Mouse (Mus musculus) MEL-GATA-1-ER (cell line): ENCODE results near the gene Rab31.

Source experiments
- DNase-seq: peaks from one replicate; pipeline ENCODE4 v3.0.0-alpha.2; 2012; ENCODE audit warnings: low read depth; ENCODE audit errors: extremely low read depth

Gene Rab31

DNA sequence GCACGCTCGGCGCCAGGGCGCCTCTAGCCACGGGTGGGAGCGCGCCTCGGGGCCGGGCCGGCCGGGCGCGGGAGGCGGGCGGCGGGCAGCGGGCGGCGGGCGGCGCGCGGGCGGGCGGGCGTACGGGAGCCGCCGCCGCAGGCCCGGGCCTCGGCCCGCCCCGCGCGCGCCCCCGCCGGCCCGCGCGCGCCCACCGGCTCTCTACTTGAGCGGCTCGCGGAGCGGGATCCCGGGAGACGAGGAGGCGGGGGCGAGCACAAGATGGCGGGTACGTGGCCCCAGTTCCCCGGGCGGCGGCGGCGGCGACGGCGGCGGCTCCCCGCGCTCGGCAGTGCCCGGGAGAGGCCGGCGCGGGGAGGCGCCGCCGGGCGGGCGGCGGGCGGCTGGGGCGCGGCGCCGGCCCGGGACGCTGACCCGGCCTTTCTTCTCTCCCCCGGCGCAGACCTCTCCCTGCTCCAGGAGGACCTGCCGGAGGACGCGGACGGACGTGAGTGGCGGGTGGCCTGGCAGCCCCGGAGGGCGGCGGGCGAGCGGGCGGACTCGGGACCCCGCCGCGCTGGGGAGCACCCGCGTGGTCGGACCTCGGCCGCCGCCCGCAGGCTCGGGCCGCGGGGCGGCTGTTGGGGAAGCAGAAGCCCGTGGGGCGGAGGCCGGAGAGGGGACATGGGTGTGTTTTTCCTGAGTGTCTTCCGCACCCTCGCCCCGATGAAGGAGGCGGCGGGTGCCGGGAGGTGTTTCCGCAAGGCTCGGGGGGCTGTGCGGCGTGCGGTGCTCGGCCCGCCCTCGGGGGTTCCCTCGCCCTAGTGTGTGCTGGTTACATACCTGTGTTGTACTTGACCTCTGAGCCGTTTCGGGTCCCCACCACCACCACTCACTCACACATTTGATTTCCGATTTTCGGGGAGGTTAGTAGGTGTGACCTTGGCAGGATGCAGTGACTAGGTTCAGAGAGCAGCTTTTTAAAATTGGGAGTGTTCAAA lies 10.9 kb upstream of the Rab31 start:
- DNase-seq: peak; percentile 18

DNA sequence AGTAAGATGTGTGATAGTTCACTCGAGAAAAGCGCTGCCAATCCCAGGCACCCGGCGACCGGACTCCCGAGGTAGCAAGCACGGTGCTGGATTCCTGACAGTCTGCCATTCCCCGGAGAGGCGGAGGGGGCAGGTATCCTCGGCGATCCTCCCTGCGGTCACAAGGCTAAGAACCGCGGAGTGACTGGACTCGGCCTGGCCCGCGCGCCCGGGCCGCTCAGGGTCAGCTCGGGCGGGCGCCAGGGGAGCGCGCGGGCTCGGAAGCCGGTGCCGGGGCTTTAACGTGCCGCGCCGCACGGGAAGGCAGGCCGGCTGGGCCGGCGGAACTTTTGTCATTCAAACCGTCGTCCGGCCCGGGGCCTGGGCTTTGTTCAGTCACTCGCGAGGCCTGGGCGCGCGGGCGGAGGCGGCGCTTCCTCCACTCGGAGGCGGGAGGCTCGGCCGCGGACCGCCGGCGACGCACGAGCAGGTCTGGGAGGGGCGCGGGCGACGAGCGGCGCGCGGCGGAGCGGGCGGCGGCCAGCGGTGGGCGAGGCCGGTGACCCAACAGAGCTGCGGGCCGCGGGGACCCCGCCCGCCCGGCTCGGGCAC lies 10.1 kb upstream of the Rab31 start, which contains the start of gene Ppp4r1:
TSS of gene Ppp4r1 (plus strand) at position 23 of the 591 bp plus-strand sequence.
- DNase-seq: peak; percentile 17

DNA sequence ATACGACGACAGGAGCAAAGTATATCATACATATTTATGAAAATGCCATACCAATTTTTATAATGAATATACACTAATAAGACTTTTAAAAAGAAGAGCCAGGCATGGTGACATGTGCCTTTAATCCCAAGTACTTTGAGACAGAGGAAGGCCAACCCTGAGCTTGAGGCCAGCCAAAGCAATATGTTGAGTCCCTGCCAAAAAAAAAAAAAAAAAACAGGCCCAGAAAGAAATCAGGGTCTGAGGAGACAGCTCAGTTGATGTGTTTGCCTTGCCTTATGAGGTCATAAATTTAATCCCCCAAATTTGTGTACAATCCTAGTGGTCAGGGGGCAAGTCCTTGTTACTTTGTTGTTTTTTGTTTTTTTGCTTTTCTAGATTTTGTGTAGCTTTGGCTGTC lies 8.4 kb upstream of the Rab31 start:
- no peak for DNase-seq

DNA sequence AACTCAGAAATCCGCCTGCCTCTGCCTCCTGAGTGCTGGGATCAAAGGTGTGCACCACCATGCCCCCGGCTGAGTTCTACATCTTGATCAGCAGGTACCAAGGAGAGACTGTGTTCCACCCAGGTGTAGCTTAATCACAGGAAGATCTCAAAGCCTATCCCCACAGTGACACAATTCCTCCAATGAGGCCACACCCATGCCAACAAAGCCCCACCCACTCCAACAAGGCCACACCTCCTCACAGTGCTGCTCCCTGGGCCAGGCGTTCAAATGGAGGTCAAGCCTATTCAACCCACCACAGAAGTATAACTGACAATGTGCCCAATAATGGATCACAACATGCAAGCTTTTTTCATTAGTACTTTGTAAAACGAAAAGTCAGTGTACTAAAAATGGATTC lies 4.9 kb upstream of the Rab31 start:
- DNase-seq: no peak

DNA sequence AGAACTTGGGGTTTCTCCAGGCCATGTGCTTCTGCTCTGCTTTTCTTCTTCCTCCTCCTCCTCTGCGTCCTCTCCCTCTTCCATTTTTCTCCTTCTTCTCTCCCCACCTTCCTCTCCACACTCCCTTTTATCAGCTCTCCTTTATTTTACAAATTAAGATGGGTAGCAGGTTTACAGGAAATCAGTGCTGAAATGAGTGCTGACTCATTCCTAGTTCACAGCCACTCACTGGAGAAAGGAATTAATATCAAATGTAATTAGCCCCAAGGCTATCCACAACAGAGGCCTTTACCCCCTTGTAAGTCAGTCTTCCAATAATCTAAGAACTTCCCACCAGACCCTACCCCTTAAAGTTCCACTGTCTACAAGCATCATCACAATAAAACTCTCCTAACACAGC lies 3.7 kb upstream of the Rab31 start:
- no peak for DNase-seq

DNA sequence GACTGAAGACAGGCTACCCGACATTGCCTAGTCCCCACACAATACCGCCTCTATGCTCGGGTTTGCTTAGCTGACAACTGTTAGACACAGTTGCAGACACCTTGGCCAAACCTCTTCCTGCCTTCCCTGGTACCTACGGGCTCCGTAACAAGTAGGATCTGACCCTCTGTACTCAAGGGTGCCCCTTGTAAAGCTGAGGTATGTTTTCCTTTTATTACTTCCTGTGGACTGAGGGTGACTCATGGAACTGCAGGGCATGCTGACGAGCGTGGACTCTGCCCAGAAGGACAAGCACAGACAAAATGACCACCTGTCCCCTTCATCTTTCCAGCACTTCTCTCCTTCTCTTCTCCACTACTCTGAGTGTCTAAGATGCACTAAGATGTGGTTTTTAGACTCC lies 1.9 kb upstream of the Rab31 start:
- no peak for DNase-seq

DNA sequence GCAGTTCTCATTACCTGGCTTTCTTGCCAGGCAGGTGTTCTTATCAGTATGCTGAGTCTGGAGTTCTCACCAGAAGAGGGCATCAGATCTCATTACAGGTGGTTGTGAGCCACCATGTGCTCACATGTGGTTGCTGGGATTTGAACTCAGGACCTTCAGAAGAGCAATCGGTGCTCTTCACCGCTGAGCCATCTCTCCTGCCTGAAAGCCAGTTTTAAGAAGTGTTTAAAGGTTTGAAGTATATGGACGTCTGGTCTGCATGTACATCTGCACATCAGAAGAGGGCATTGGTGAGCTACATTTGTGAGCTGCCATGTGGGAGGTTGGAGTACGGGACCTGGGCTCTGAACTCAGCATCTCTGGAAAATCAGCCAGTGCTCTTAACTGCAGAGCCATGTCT lies 1.1 kb upstream of the Rab31 start:
- no peak for DNase-seq

DNA sequence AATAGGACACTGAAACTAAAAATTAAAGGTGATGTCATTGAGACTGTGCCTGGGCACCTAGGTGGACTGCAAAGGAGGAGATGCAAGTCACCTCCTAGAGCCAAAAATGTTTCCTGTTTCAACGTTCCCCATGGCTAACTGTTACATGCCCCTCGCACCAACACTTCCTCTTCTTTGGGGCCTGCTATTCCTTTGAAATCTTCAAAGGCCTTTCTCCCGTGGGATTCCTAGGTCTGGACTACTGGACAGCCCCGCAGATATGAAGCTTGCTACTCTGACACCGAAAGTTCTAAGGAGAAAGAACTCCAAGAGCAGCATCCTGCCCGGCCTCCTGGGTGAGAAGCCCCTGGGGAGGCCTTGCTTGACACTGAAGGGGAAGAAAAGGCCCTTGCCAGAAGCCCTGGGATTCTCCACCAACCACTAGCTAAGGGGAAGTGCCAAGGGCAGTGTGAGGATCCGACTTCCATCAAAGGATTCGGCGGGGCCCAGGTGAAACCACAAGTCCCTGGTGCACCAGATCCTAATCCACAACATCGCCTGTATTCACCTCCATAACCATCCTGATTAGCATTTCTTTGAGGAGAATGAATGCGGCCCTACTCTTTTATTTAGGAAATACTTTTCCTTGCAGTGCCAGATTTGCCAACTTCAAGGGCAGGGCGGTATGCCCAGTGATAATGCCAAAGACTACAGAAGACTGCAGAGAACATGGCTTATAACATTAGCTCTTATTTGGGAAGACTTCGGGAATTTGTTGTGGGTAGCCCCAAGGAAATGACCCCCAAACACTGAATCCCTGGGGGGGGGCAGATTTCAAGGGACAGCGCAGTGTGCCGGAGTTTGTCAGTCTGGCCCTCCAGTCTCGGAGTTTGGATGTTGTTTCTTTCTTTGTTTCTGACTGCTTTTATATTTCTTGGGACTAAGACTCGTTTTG lies 1.3 kb downstream of the Rab31 start:
- peak; percentile 69 for DNase-seq

DNA sequence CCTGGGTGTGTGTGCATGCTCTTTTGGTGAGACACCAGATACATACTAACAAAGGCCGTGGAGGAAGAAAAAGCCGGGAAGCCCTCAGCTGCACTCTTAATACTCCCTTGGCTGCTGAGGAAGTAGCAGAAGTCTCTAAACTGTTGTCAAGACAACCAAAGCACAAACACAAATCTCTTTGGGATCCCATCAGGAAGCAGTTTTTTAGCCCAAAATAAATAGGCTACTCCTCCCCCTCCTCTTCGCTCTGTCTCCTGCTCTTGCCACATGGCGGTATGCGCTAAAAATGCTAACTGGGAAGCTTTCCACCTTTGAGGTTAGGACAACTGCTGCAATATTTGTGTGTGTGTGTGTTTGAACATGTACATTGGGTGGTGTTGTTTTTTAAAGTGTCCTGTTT lies 4.1 kb downstream of the Rab31 start:
- DNase-seq: no peak

DNA sequence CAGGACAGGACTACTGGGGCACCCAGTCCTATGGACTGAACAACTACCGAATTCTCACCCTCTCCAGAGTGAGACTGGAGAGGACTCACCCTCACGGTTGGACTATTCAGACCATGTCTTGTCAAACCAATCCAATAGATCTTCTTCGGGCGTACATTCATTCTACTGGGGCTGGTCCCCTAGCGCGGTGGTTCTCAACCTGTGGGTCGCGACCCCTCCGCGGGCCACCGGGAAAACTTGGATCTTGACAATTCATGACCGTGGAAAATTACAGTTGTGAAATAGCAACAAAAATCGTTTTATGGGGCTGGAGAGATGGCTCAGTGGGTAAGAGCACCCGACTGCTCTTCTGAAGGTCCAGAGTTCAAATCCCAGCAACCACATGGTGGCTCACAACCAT lies 9.3 kb downstream of the Rab31 start:
- DNase-seq: no peak

DNA sequence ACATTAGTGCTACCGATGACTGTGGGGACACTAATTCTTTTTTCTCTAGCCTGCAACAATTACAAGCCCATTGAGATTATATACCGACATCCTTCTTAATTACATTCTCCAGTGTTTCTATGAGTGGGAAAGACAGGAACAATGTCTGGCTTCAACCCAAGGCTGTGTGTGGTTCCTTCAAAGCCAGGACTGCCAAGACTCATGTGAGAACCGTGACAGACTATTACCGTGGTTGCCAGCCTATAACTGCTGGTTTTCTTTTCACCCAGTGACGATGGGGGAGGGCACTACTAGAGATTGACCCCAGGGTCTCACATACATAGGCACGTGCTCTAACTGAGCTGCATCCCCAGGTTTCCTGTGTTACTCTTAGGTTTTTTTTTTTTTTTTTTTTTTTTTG lies 15.4 kb downstream of the Rab31 start:
- DNase-seq: no peak

DNA sequence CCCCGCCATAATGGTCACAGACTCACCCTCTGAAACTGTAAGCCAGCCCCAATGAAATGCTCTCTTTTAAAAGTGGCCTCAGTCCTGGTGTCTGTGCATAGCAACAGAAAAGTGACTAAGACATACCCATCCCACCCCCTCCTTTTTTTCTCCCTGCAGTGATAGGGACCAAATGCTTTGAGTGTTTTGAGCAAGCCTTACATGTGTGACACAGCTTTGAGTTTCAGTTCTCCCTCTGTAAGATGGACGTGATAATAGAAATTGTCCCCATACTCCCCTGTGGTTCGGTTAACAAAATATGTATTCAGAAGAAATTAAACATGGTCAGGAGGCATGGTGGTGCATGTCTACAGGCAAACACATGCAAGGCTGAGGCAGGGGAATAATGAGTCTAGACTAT lies 16.7 kb downstream of the Rab31 start:
- DNase-seq: no peak

DNA sequence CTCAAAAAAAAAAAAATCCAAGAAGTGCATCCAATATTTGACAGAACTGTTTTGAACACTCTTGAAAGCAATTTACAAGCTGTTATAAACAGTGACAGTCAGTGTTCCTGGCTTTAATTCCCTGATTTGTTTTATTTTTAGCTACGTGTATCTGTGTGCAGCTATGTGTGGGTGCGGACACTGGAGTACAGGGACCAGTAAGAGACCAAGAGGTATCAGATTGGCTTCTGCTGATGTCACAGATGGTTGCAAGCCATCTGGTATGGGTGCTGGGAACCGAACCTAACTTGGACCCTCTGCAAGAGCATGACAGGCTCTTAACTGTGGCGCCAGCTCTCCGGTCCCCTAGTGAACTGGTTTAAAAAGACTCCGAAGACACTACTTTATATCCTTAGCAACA lies 19.4 kb downstream of the Rab31 start:
- DNase-seq: no peak

DNA sequence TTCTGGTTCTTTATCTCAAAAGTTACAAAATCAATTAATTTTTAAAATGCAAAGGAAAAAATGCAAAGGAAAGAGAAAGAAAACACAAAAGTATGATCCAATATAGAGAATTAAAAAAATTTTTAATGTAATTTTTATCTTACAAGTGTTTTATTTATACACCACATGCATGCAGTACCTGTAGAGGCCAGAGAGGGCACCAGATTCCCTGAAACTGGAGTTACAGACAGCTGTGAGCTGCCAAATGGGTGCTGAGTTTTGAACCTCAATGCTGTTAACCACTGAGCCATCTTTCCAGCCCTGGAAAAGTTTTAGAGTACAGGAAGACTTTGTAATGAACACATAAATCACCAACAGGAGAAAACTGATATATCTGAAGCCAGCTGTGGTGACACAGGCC lies 22.3 kb downstream of the Rab31 start:
- no peak for DNase-seq

DNA sequence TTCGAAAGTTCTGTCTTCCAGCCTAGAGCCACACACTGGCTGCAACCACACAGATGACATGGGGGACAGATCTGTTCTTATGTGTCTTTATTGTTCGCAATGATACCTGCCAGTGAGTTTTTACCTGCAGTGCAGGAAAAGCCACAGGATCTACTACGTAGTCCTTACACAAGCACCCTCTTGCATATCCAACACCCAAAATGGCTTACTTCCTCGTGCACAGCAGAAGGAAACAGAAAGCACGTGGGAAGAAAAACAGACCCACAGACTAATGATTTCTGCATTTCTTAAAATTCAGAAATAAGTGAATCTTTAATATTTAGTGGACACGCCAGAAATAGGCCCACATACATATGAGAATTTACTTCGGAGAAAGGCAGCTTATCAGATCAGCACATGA lies 22.7 kb downstream of the Rab31 start:
- DNase-seq: no peak

DNA sequence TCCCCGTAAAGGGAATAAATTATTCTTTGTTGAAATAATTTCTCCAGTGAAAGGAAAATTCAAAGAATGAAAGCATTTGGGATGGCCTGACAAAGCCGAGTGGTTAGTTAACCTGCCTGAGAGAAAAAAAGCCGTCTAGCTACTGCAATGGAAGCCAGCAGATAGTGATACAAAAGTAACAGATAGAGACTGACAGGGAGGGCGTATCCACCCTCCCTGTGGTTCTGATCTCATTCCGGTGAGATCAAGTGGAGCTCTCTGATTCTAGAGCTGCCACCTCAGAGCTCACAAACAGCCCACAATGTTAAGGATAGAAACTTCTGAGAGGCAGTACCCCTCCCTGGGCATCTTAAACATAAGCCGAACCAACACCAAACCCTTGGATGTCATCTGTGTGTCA lies 23.6 kb downstream of the Rab31 start:
- DNase-seq: no peak

DNA sequence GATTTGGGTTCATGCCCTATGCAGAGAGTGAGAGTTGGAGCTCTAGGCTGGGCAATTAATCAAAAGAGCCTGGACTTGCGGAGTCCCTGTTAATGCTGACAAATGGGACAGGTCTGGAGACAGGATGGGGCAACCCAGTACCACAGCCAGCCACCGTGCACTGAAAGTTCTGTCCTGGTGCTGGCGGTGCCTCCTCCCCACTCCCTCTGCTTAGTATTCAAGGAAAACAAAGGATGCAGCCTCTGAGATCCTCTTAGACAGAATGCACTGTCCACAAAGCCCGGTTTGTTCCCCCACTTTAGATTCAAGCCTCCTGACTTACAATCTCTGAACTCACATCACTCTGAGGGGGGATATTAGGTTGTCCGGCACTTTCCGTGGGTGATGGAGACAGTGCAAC lies 26.2 kb downstream of the Rab31 start:
- DNase-seq: no peak

DNA sequence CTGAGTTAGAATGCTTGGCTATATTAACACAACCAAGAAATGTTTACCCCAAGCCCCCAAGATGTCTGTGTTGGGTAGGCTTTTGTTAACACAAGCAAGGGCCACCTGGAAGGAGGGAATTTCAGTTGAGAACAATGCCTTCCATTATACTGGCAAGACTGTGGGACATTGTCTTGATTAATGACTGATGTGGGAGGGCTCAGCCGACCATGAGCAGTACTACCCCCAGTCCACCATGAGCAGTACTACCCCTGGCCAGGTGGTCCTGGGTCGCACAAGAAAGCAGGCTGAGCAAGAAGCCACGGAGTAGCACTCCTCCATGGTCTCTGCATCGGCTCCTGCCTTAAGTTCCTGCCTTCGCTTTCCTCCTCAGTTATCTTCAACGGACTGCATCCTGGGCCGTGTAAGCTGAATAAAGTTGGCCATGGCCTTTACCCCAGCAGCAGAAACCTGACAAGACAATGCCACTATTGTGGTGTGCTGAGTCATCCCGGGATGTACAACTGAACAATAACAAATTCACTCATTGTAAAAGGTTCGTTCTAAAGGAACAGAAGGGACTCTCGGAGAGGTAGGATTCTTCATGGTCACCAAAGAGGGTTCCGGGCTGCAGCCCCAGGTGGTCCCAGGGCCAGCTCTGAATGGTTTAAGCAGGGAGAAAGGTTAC lies 28.8 kb downstream of the Rab31 start:
- no peak for DNase-seq

DNA sequence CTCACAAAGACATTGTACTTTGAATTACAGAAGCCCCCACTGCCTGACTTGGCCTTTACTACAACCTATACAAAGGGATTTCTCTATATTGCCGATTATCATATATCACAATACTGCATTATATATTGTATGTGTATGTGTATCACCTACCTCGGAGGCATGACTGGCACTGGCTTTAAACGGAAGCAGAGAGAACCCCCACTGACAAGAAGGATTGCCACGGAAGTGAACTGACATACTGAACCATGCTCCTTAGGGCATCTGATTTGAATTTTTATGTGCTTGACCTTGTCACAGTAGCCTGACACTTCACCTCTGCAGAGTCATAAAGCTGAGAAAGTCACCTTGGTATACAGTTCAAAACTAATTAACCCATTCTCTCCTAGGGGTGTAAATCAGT lies 29.6 kb downstream of the Rab31 start:
- no peak for DNase-seq

DNA sequence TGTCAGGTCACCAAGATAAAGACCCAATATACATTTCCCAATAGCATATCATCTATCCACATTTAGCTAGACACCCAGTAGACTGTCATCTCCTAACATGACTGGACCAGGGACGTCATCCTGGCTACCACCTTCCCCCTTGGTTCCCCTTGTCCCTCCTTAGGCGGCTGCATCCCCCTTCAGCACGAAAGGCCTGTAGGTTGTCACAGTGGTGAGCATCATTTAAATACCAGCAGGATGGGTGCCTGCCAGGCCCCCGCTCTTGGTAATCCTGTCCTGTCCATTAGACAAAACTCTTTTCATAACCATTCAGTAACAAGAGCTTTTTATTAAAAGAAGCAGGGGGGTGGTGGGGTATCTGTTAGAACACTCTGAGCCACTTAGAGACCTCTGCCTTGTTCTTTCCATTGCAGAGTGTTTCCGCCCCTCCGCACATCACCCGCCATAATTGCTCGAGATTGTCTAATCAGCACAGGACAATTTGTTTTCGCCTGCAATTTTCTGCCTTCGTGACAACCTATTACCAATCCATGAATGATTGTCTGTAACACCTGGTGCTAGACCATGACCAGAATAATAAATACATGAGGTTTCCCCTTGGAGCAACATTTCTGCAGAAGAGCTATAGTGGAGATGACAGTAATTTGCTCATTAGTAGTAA lies 30.2 kb downstream of the Rab31 start:
- DNase-seq: no peak

DNA sequence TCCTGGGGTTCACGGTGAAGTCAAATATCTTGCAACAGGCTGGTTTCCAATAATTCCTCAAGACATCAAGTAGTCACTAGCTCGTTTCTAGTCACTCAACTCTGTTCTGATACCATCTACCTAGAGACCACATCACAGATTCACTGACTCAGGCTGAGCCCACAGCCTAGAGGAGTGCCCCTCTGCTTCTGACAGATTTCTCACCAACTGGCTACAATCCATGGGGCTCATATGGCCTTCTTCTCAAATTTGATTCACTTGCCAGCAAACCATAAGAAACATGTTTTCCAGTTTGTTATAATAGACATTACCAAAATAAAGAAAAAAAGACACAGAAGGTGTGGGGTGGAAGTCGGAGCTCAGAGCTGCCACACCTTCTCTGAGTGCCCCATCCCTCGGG lies 31.0 kb downstream of the Rab31 start:
- no peak for DNase-seq
